Mouse (Mus musculus) midbrain, embryonic 12.5 days (tissue): Measurements from ENCODE around the gene Top1. TPM values are rescaled to one million over a fixed set of nuclear protein-coding genes. Genes with fewer than 3 reads are reported as not detected.
A peak's percentile ranks its signal among the peaks of the same experiment; 100 is the strongest.

Source experiments
- ATAC-seq: fragments of 200-750 bp; cut with Nextera tagmentation; 2 replicates; pipeline ENCODE4 v1.8.0; 2017; ENCODE audit warnings: low read depth, moderate TSS enrichment, moderate library complexity; ENCODE audit not compliant: low FRiP score
- H3K27ac ChIP-seq: fragments of 300-500 bp; sonication (generic); replicated peaks from 2 replicates; pipeline ENCODE4 v1.5.1; 2016; ENCODE audit warnings: mild to moderate bottlenecking
- H3K27me3 ChIP-seq: fragments of 300-500 bp; sonication (generic); 2 replicates; pipeline ENCODE4 v1.6.1; 2016; ENCODE audit warnings: mild to moderate bottlenecking
- H3K36me3 ChIP-seq: fragments of 300-500 bp; sonication (generic); 2 replicates; pipeline ENCODE4 v1.6.1; 2016
- H3K4me1 ChIP-seq: fragments of 300-500 bp; sonication (generic); 2 replicates; pipeline ENCODE4 v1.6.1; 2016
- H3K4me2 ChIP-seq: fragments of 300-500 bp; sonication (generic); replicated peaks from 2 replicates; pipeline ENCODE4 v1.6.1; 2016; ENCODE audit warnings: mild to moderate bottlenecking, moderate library complexity
- H3K4me3 ChIP-seq: fragments of 300-500 bp; sonication (generic); 2 replicates; pipeline ENCODE4 v1.5.1; 2016; ENCODE audit warnings: mild to moderate bottlenecking
- H3K9ac ChIP-seq: fragments of 300-500 bp; sonication (generic); replicated peaks from 2 replicates; pipeline ENCODE4 v1.6.1; 2016; ENCODE audit warnings: mild to moderate bottlenecking, moderate library complexity
- H3K9me3 ChIP-seq: fragments of 300-500 bp; sonication (generic); 2 replicates; pipeline ENCODE4 v1.6.1; 2016; ENCODE audit warnings: mild to moderate bottlenecking
- WGBS: fragments of 180-500 bp; shearing (Covaris S2); methylation state at CpG from one replicate; pipeline ENCODE4 v1.1.7; 2016; 5-methylcytosine and 5-hydroxymethylcytosine counted together
- polyA plus RNA-seq: library from polyadenylated mRNA; unstranded; fragments of >200 nt; fragmentation: Nextera tagmentation; extraction: Ambion mirVana; gene quantifications from 2 replicates; pipeline ENCODE4 v1.2.1, GENCODE M21; 2016

The Top1 gene
- 122 and 136 TPM in 2 replicates for polyA plus RNA-seq

GRCm38 (mm10) chr2:160645614-160646137, at the start of gene Top1:
Top1 (plus strand) TSS chr2:160645888.
- no peaks in the 10 kb centered on the region for H3K9me3 ChIP-seq
- peak within 1 kb of the TSS; percentile 69 for H3K4me2 ChIP-seq
- no peaks in the 10 kb centered on the region for H3K27me3 ChIP-seq
- H3K4me3 ChIP-seq = peak within 1 kb of the TSS; percentile 100
- no peaks in the 10 kb centered on the region for H3K36me3 ChIP-seq
- peak; percentile 97 for ATAC-seq
- H3K4me1 ChIP-seq = peaks cover 20% of the 10 kb centered on the region
- WGBS = under 1% methylated on average over 50 of the region's 50 CpGs
- H3K9ac ChIP-seq = peak within 1 kb of the TSS; percentile 100
- peak within 1 kb of the TSS; percentile 97 for H3K27ac ChIP-seq

DNA sequence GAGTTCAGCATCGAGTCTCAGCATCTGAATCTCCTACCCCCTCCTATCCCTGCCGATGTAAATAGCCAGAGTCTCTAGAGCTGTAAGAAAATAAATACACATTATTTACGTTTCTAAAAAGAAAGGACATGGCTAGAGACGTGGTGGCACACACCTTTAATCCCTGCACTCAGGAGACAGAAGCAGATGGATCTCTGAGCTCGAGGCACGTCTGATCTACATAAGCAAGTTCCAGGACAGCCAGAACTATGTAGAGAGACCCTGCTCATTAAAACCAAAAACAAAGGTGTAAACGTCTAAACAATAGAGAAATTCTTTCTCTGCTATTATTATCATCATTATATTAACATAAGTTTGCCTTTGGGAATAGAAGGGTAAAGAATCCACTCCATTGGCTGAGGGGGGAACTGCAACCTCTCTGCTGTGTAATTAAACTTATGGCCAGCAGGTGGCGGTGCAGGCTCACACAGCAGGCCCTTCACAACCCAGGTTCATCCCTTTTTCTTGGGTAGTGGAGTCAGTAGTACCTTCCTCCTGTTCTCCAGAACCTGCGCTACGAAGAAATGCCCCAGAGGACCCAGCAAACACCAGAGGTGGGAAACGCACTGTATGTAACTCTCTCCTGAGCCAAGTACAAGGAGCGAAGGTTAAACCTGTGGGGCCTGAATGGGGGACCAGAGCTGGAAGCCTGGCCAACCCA, 48.0 kb upstream of the Top1 start:
- peak; percentile 55; the same call in 1 of the 2 replicates for ATAC-seq
- H3K27ac ChIP-seq = no peak overlapping the region
- no peaks in the 10 kb centered on the region for H3K36me3 ChIP-seq
- H3K4me1 ChIP-seq = no peaks in the 10 kb centered on the region
- H3K27me3 ChIP-seq = peaks cover 4% of the 10 kb centered on the region; the same call in 1 of the 2 replicates
- no peak overlapping the region for H3K9ac ChIP-seq
- H3K4me3 ChIP-seq = no peak overlapping the region
- H3K4me2 ChIP-seq = no peak overlapping the region
- H3K9me3 ChIP-seq = no peaks in the 10 kb centered on the region
- 40% methylated on average over 12 of the region's 12 CpGs for WGBS

GRCm38 (mm10) chr2:160601805-160602204, 43.9 kb upstream of the Top1 start:
- Histone ChIP-seq H3K4me3 (no peak overlapping the region), H3K9me3 (no peaks in the 10 kb centered on the region), H3K4me1 (no peaks in the 10 kb centered on the region), H3K27ac (no peak overlapping the region), H3K36me3 (no peaks in the 10 kb centered on the region), H3K27me3 (no peaks in the 10 kb centered on the region), H3K4me2 (no peak overlapping the region), H3K9ac (no peak overlapping the region)
- whole genome bisulfite sequencing = 62% methylated on average over 1 of the region's 1 CpGs
- ATAC-seq = no peak

GRCm38 (mm10) chr2:160603154-160603933, 42.3 kb upstream of the Top1 start:
- no peaks in the 10 kb centered on the region for H3K4me1 ChIP-seq
- H3K4me3 ChIP-seq = no peak overlapping the region
- no peak overlapping the region for H3K9ac ChIP-seq
- no peaks in the 10 kb centered on the region for H3K36me3 ChIP-seq
- no peak for ATAC-seq
- peak overlapping the region; percentile 35; the same call in 1 of the 2 replicates for H3K27ac ChIP-seq
- H3K4me2 ChIP-seq = no peak overlapping the region
- H3K9me3 ChIP-seq = no peaks in the 10 kb centered on the region
- H3K27me3 ChIP-seq = no peaks in the 10 kb centered on the region
- WGBS = 71% methylated on average over 10 of the region's 10 CpGs

- Histone ChIP-seq H3K9me3 (no peaks in the 10 kb centered on the region), H3K9ac (no peak overlapping the region), H3K4me2 (no peak overlapping the region), H3K27me3 (no peaks in the 10 kb centered on the region), H3K4me1 (no peaks in the 10 kb centered on the region), H3K36me3 (no peaks in the 10 kb centered on the region), H3K4me3 (no peak overlapping the region), H3K27ac (no peak overlapping the region)
- no peak for ATAC-seq
- 76% methylated on average over 2 of the region's 2 CpGs for WGBS
Measured at GRCm38 (mm10) chr2:160610012-160610411, 35.7 kb upstream of the Top1 start.

GRCm38 (mm10) chr2:160613186-160613919, 32.3 kb upstream of the Top1 start:
- ATAC-seq = no peak
- Histone ChIP-seq H3K27ac (no peak overlapping the region), H3K4me3 (no peak overlapping the region), H3K4me2 (no peak overlapping the region), H3K9me3 (no peaks in the 10 kb centered on the region), H3K36me3 (no peaks in the 10 kb centered on the region), H3K4me1 (0 out of 2 replicates have a peak, but pooled peaks cover under 1% of the 10 kb centered on the region), H3K27me3 (no peaks in the 10 kb centered on the region), H3K9ac (no peak overlapping the region)
- 79% methylated on average over 5 of the region's 5 CpGs for whole genome bisulfite sequencing

GRCm38 (mm10) chr2:160617741-160618140, 27.9 kb upstream of the Top1 start:
- Histone ChIP-seq H3K27me3 (no peaks in the 10 kb centered on the region), H3K4me3 (no peak overlapping the region), H3K9ac (no peak overlapping the region), H3K27ac (no peak overlapping the region), H3K9me3 (no peaks in the 10 kb centered on the region), H3K4me1 (peaks cover 8% of the 10 kb centered on the region; the same call in 1 of the 2 replicates), H3K36me3 (no peaks in the 10 kb centered on the region), H3K4me2 (no peak overlapping the region)
- 92% methylated on average over 6 of the region's 6 CpGs for WGBS
- ATAC-seq = no peak

GRCm38 (mm10) chr2:160618619-160619220, 27.0 kb upstream of the Top1 start:
- no peaks in the 10 kb centered on the region for H3K27me3 ChIP-seq
- H3K36me3 ChIP-seq = no peaks in the 10 kb centered on the region
- no peak for ATAC-seq
- no peak overlapping the region for H3K4me2 ChIP-seq
- no peak overlapping the region for H3K9ac ChIP-seq
- no peaks in the 10 kb centered on the region for H3K9me3 ChIP-seq
- H3K27ac ChIP-seq = no peak overlapping the region
- no peak overlapping the region for H3K4me3 ChIP-seq
- peaks cover 8% of the 10 kb centered on the region; the same call in 1 of the 2 replicates for H3K4me1 ChIP-seq
- WGBS = 63% methylated on average over 6 of the region's 6 CpGs

DNA sequence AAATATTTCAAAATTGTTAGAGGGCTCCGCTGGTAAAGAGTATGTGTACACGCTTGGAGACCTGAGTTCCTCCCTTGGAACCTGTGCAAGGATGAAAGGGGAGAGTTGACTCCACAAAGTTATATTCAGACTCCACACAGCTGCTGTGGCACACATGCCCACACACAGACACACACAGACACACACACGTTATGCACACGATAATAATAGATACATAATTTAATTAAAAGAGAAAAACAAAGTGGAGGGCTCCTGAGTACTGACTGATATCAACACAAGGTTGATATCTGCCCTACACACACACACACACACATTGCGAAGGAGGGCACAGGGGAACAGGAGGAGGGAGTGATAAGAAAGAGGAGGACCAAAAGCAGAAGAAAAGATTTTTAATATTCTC, 26.4 kb upstream of the Top1 start:
- no peak overlapping the region for H3K27ac ChIP-seq
- ATAC-seq = no peak
- peaks cover 8% of the 10 kb centered on the region; the same call in 1 of the 2 replicates for H3K4me1 ChIP-seq
- no peak overlapping the region for H3K4me2 ChIP-seq
- no peaks in the 10 kb centered on the region for H3K9me3 ChIP-seq
- H3K27me3 ChIP-seq = no peaks in the 10 kb centered on the region
- no peak overlapping the region for H3K9ac ChIP-seq
- WGBS = 94% methylated on average over 5 of the region's 5 CpGs
- H3K4me3 ChIP-seq = no peak overlapping the region
- no peaks in the 10 kb centered on the region for H3K36me3 ChIP-seq

DNA sequence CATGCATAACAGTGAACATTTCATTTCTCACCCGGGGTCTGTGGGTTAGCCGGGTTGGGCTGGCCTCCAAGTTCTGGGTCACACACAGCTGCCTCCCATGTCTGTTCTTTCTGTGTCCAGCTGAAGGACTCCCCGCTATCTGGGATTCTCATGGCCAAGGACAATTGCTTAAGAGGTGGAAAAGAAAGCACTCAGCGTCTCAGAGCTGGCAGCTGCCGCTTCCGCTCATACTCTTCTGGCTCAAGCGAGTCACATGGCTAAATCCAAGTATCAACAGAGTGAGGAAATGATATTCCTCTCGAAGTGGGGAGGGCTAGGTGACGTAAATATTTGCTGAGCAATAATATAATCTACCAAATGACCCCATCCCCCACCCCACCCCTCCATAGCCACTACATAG, 25.9 kb upstream of the Top1 start:
- no peak for ATAC-seq
- H3K4me3 ChIP-seq = no peak overlapping the region
- H3K4me2 ChIP-seq = no peak overlapping the region
- no peaks in the 10 kb centered on the region for H3K36me3 ChIP-seq
- no peaks in the 10 kb centered on the region for H3K9me3 ChIP-seq
- H3K27me3 ChIP-seq = no peaks in the 10 kb centered on the region
- 73% methylated on average over 9 of the region's 9 CpGs for WGBS
- H3K9ac ChIP-seq = no peak overlapping the region
- peaks cover 8% of the 10 kb centered on the region; the same call in 1 of the 2 replicates for H3K4me1 ChIP-seq
- no peak overlapping the region for H3K27ac ChIP-seq

- Histone ChIP-seq H3K4me2 (no peak overlapping the region), H3K27ac (no peak overlapping the region), H3K4me1 (peaks cover 8% of the 10 kb centered on the region; the same call in 1 of the 2 replicates), H3K9ac (no peak overlapping the region), H3K4me3 (no peak overlapping the region), H3K27me3 (no peaks in the 10 kb centered on the region), H3K36me3 (no peaks in the 10 kb centered on the region), H3K9me3 (no peaks in the 10 kb centered on the region)
- 76% methylated on average over 6 of the region's 6 CpGs for WGBS
- no peak for ATAC-seq
Measured at GRCm38 (mm10) chr2:160620279-160620963, 25.3 kb upstream of the Top1 start.
